Mouse (Mus musculus): ENCODE results near the gene Zc3h7b. TPM values are rescaled to one million over a fixed set of nuclear protein-coding genes. Genes with fewer than 3 reads are reported as not detected.
A peak's percentile ranks its signal among the peaks of the same experiment; 100 is the strongest.

Gene Zc3h7b
- total and polyA plus RNA-seq, 2 experiments from 2014 or later: 14.3 to 41.4 TPM

GRCm38 (mm10) chr15:81836124-81836821, 91.4 kb downstream of the Zc3h7b start:
- Histone ChIP-seq H3K36me3 (replicated peaks; ENCODE audit: control insufficient read depth, insufficient read depth, low read length) (no peaks in the 10 kb centered on the region), H3K27ac (ENCODE audit: low read depth) (peak overlapping the region; percentile 99), H3K9me3 (replicated peaks; ENCODE audit: control insufficient read depth, low read length) (no peaks in the 10 kb centered on the region), H3K4me3 (ENCODE audit: low read depth, low read length) (peak overlapping the region; percentile 26), H3K9ac (replicated peaks; ENCODE audit: low read depth, low read length) (peak overlapping the region; percentile 36), H3K27me3 (ENCODE audit: control insufficient read depth, insufficient read depth, low read length) (no peaks in the 10 kb centered on the region), H3K4me2 (ENCODE audit: low read depth, low read length) (peak overlapping the region; percentile 54), H3K4me1 (ENCODE audit: control insufficient read depth, insufficient read depth) (peaks cover 60% of the 10 kb centered on the region)
- peak; percentile 78 for ATAC-seq (ENCODE audit: insufficient read depth, low read depth)
- DNase-seq (ENCODE audit: low spot score): peak; percentile 96
- TF ChIP-seq CTCF (IDR thresholded peaks at IDR 0.05; ENCODE audit: low read depth) (no peak; the same call in 1 of the 2 replicates), EP300 (IDR thresholded peaks at IDR 0.05; ENCODE audit: low read depth) (peak; percentile 96)
- 4% methylated on average over 33 of the region's 33 CpGs for WGBS

GRCm38 (mm10) chr15:81836966-81837920, 92.4 kb downstream of the Zc3h7b start:
- DNase-seq (ENCODE audit: low spot score): no peak
- WGBS: 49% methylated on average over 7 of the region's 7 CpGs
- Histone ChIP-seq H3K27me3 (ENCODE audit: control insufficient read depth, insufficient read depth, low read length) (no peaks in the 10 kb centered on the region), H3K27ac (ENCODE audit: low read depth) (peak overlapping the region; percentile 99), H3K4me3 (ENCODE audit: low read depth, low read length) (0 out of 2 replicates have a peak overlapping the region, but pooled peaks have one; percentile 26), H3K4me2 (ENCODE audit: low read depth, low read length) (peak overlapping the region; percentile 54), H3K36me3 (replicated peaks; ENCODE audit: control insufficient read depth, insufficient read depth, low read length) (no peaks in the 10 kb centered on the region), H3K9me3 (replicated peaks; ENCODE audit: control insufficient read depth, low read length) (no peaks in the 10 kb centered on the region), H3K9ac (replicated peaks; ENCODE audit: low read depth, low read length) (peak overlapping the region; percentile 36; the same call in 1 of the 2 replicates), H3K4me1 (ENCODE audit: control insufficient read depth, insufficient read depth) (peaks cover 56% of the 10 kb centered on the region)
- no peak for ATAC-seq (ENCODE audit: insufficient read depth, low read depth)
- TF ChIP-seq EP300 (IDR thresholded peaks at IDR 0.05; ENCODE audit: low read depth): no peak
- TF ChIP-seq CTCF (IDR thresholded peaks at IDR 0.05; ENCODE audit: low read depth): no peak

DNA sequence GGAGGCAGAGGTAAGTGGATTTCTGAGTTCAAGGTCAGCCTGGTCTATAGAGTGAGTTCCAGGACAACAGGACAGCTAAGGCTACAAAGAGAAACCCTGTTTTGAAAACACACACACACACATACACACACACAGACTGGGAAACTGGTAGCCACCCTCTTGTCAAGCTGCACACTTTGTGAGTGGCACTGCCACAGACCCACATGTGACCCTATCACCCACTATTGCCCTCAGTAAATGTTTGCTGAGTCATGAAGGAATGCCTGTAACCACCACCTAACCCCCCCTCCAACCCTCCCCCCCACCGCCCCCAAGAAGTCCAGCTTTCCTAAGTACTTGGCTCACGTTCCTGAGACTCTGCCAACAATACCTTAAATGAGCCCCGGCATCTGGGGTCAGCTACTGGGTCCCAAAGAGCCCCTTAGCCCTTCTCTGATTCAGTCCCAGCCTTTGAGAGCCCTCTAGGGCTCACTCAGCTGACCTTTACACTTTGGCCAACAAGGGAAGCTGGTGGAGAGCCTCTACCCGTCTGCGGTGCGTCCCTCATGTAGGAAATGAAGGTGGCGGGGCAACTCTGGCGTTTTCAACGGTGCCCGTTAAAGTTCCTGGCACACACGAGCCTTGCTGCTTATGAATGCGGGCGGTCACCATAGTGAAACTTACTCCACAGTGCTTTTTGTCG, 93.8 kb downstream of the Zc3h7b start:
- WGBS: 42% methylated on average over 14 of the region's 14 CpGs
- peaks cover 44% of the 10 kb centered on the region for H3K4me1 ChIP-seq (ENCODE audit: control insufficient read depth, insufficient read depth)
- no peaks in the 10 kb centered on the region for H3K27me3 ChIP-seq (ENCODE audit: control insufficient read depth, insufficient read depth, low read length)
- no peak overlapping the region for H3K4me3 ChIP-seq (ENCODE audit: low read depth, low read length)
- ATAC-seq (ENCODE audit: insufficient read depth, low read depth) (peak; percentile 1; the same call in 1 of the 2 replicates), DNase-seq (ENCODE audit: low spot score) (peak; percentile 57)
- H3K36me3 ChIP-seq (replicated peaks; ENCODE audit: control insufficient read depth, insufficient read depth, low read length): no peaks in the 10 kb centered on the region
- H3K9ac ChIP-seq (replicated peaks; ENCODE audit: low read depth, low read length): peak overlapping the region; percentile 18
- no peaks in the 10 kb centered on the region for H3K9me3 ChIP-seq (replicated peaks; ENCODE audit: control insufficient read depth, low read length)
- H3K27ac ChIP-seq (ENCODE audit: low read depth): peak overlapping the region; percentile 99
- TF ChIP-seq EP300 (IDR thresholded peaks at IDR 0.05; ENCODE audit: low read depth) (0 out of 2 replicates have a peak, but pooled peaks have one; percentile 58), CTCF (IDR thresholded peaks at IDR 0.05; ENCODE audit: low read depth) (no peak)
- no peak overlapping the region for H3K4me2 ChIP-seq (ENCODE audit: low read depth, low read length)

GRCm38 (mm10) chr15:81839634-81840033, 94.8 kb downstream of the Zc3h7b start:
- Histone ChIP-seq H3K9me3 (replicated peaks; ENCODE audit: control insufficient read depth, low read length) (no peaks in the 10 kb centered on the region), H3K4me2 (ENCODE audit: low read depth, low read length) (no peak overlapping the region), H3K36me3 (replicated peaks; ENCODE audit: control insufficient read depth, insufficient read depth, low read length) (no peaks in the 10 kb centered on the region), H3K9ac (replicated peaks; ENCODE audit: low read depth, low read length) (peak overlapping the region; percentile 38; the same call in 1 of the 2 replicates), H3K27me3 (ENCODE audit: control insufficient read depth, insufficient read depth, low read length) (no peaks in the 10 kb centered on the region), H3K4me1 (ENCODE audit: control insufficient read depth, insufficient read depth) (peaks cover 43% of the 10 kb centered on the region), H3K4me3 (ENCODE audit: low read depth, low read length) (no peak overlapping the region), H3K27ac (ENCODE audit: low read depth) (peak overlapping the region; percentile 99)
- WGBS: 18% methylated on average over 5 of the region's 5 CpGs
- peak; percentile 98 for DNase-seq (ENCODE audit: low spot score)
- ATAC-seq (ENCODE audit: insufficient read depth, low read depth): peak; percentile 88
- TF ChIP-seq CTCF (IDR thresholded peaks at IDR 0.05; ENCODE audit: low read depth) (no peak), EP300 (IDR thresholded peaks at IDR 0.05; ENCODE audit: low read depth) (peak; percentile 99)

- WGBS: 86% methylated on average over 7 of the region's 7 CpGs
- H3K36me3 ChIP-seq (replicated peaks; ENCODE audit: control insufficient read depth, insufficient read depth, low read length): no peaks in the 10 kb centered on the region
- no peak for DNase-seq (ENCODE audit: low spot score)
- peak overlapping the region; percentile 99 for H3K27ac ChIP-seq (ENCODE audit: low read depth)
- H3K9ac ChIP-seq (replicated peaks; ENCODE audit: low read depth, low read length): peak overlapping the region; percentile 38; the same call in 1 of the 2 replicates
- H3K4me1 ChIP-seq (ENCODE audit: control insufficient read depth, insufficient read depth): peaks cover 40% of the 10 kb centered on the region
- no peaks in the 10 kb centered on the region for H3K9me3 ChIP-seq (replicated peaks; ENCODE audit: control insufficient read depth, low read length)
- no peak overlapping the region for H3K4me3 ChIP-seq (ENCODE audit: low read depth, low read length)
- no peak for TF ChIP-seq EP300 (IDR thresholded peaks at IDR 0.05; ENCODE audit: low read depth)
- TF ChIP-seq CTCF (IDR thresholded peaks at IDR 0.05; ENCODE audit: low read depth): no peak
- no peaks in the 10 kb centered on the region for H3K27me3 ChIP-seq (ENCODE audit: control insufficient read depth, insufficient read depth, low read length)
- ATAC-seq (ENCODE audit: insufficient read depth, low read depth): no peak
- H3K4me2 ChIP-seq (ENCODE audit: low read depth, low read length): no peak overlapping the region
Measured at GRCm38 (mm10) chr15:81840306-81840705, 95.4 kb downstream of the Zc3h7b start.
